Mouse (Mus musculus) spleen, postnatal 10 days (tissue): ENCODE measurements at regions not wholly inside any gene's neighbourhood (a gene's known extent, or its start where the extent isn't known, plus 50 kb on each side); places are given as distances from the start of the nearest gene placed in this dataset.

Experiments
- DNase-seq, 2 experiments: peaks; one replicate each; pipeline ENCODE4 v3.0.0; 2021 to 2022; ENCODE audit warnings: low spot score in 2 of 2

DNA sequence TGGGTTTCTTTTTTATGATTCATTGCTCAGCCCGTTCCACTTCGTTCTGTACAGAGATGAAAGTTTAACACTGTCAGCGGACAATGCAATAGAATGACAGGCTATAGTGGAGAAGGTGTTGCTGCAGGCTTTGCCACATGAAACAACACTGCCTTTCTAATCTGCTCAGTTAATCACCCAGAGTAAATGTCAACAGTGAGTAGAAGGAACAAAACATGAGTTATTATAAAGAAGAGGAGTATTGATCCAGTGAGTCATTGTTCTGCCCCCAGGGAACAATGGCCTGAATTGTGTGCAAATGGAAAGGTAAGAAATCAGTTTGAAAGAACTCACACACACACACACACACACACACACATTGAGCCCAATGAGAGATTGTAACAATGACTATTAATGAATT, 118.2 kb downstream of the Qrsl1 start:
- no peak for DNase-seq

DNA sequence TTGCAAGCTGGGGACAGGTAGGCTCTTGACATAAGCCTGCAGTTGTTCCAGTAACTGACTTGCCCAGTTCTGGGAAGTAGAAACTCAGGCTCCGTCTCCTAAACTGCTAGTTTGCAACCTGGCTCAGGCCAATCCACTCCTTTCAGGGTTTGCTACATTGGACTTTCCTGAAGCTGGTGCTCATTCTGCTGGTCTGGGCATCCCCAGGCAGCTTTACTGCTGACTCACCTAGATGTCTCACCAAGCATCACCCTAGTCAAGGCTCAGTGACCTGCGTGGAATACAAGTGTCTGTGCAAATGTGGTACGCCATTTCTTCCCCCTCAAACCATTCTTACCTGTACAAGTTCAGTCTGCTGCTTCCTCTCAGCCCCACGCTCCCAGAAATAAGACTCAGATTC, 110.8 kb downstream of the Qrsl1 start:
- peak; percentile 33 to 46 for DNase-seq

DNA sequence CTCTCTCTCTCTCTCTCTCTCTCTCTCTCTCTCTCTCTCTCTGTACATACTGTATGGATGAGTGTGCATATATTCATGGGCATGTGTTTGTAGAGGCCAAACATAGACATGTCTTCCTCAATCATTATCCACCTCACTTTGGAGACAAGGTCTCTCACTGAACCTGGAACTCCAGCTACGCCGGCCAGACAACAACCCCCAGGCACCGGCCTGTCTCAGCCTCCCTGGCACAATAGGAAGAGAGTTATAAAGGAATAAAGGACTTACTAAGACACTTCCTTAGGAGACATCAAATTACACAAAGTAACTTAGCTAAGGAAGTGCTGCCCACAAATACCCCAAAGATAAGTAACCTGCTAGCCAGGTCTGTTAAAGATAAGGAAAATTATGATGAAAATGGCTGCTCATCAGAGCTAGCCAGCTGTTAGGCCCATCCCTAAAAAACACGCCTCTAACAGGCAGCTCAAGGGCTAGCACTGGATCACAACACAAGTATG, 110.0 kb downstream of the Qrsl1 start:
- DNase-seq = peak; percentile 59 to 74

DNA sequence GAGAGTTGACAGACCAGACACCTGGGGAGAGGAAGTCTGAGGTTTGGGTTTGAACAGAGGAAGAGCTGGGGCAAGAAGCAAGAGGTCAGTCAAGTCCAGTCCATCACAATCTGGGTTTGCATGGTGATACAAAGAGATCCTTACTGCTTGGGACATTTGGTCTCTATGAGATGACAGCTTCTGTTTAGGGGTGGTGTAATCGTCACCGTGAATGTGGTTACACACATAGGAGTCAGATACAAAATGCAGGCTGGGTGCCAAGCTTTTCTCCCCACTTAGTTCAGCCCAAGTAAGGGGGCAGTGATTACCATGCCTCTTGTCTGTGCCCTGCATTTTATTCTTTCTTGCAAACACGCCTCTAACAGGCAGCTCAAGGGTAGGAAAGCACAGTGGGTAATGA, 108.9 kb downstream of the Qrsl1 start:
- DNase-seq = peak in 1 of 2 experiments; percentile 32

DNA sequence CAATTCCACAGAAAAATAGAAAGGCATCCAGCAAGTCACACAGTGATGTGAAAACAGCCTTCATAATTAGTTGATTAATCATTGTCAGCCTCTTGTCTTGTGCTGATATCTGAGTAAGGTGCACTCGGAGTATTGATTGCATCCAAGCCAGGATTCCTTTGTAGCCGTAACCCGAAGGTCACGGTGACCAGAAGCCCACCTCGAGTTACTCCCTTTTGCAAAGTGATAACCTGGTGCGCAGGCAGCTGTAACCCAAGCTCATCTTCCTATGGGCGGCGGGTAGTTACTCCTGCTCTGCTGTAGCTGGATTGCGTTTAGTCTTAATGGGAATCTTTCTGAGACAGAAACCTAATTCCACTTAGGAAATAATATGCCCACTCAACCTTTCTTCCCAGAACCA, 107.0 kb downstream of the Qrsl1 start:
- no peak for DNase-seq

DNA sequence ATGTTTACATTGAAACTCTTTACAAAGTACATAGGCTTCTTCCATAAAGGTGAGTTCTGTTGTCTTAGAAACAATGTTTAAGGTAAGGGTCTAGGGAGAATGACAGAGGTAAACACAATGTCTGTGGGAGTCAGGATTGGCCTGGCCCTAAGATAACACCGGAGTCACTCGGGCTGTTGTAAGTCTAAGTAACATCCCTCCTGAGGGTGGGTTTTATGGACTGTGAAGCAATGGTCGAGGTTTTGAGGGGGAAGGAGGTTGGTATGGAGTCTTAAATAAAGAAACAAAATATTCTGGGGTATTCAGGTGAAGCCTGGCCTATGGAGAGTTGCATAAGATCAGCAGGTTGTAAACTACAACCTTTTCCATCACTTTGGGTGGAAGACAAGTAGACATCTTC, 101.5 kb downstream of the Qrsl1 start:
- no peak for DNase-seq

DNA sequence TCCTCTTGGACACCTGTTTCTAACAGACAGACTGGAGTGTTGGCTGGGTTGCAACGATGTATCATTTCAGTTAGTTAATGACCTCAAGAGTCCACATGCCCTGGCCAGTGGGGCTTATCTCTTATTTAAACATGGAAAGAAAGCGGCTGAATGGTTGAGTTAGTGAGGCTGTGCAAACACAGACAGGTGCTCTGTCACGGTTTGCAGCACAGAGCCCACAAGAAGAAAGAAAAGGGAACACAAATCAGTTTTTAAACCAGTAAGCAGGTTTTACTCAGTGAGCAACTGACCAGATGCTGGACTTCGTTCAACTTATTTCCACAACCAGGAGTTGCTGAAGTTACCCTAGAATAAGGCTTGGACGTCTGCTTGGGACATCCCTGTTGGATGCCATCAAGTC, 86.3 kb downstream of the Qrsl1 start:
- peak in 1 of 2 experiments; percentile 29 for DNase-seq

DNA sequence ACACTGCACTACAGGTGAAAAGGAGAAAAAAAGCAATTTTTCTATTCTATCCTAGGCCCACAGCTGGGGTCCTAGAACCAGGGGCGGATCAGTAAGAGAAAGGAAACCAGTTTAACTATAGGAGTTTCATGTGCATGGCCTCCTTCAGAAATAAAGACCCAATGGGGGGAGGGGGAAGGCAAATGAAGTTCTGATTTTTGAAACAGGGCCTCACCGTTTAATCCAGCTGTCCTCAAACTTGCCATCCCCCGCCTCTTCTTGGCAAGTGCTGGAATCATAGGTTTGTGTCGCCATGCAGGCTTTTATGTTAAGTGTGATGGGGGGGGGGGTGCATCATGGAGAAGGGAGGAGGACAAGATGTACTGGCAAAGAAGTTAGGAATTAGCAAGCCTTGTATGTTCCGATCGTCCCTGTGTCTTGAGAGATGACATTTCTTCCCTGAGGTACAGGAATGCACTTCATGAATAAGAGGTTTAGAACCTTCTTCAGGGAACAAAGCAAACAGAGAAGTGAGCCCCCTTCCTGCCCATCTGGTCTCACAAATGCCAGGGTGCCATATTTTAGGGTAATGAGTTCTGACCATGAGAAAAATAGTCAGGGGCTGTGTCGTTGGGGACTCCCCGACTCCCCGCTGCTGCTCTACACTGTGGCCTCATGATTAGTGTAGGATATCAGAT, 83.9 kb downstream of the Qrsl1 start:
- no peak for DNase-seq

DNA sequence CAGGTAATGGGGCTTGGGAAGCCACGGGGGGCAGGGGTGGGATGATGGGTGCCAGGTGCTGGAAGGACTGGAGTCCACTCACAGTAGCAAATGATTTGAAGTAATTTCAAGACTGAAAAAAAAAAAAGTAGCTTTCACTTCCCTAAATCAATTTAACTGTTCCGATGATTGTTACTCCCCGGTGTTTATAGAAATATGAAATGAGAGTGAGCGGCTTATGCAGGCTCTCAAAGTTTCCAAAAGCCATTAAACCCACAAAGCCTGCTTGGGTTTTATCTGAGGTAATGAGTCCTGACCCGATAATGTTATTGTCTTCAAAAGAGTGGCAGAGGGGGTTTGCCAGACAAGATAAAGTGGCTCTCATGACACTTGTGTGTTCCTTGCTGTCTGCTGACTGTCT, 82.9 kb downstream of the Qrsl1 start:
- no peak for DNase-seq

DNA sequence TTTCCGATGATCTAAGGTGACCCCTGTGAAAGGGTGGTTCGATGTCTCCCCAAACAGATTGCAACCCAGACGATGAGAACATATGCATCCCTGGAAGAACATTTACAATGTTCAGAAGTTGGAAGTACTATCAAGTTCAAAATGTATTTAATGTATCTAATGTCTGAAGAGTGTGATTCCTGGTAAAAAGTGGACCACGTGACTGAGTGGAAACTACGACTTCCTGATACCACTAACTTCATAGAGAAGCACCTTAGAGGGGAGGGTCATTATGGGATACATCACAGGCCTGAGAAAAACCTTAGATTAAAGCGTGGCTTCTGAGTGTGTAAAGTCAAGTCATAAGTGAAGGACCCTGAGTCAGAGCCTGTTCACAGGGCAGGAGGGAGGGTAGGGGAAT, 82.1 kb downstream of the Qrsl1 start:
- DNase-seq = no peak

DNA sequence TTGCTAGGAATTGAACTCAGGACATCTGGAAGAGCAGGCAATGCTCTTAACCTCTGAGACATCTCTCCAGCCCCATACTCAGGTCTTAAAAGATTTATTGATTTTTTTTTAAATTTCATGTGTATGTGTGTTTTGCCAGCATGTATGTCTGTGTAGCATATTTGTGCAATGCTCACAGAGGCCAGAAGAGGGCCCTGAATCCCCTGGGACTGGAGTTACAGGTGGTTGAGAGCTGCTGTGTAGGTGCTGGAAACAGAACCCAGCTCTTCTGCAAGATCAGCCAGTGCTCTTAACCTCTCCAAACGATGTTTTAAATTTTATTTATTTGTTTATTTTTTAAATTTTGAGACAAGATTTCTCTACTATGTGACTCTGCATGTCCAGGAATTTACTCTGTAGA, 78.9 kb downstream of the Qrsl1 start:
- DNase-seq = peak in 1 of 2 experiments; percentile 27

DNA sequence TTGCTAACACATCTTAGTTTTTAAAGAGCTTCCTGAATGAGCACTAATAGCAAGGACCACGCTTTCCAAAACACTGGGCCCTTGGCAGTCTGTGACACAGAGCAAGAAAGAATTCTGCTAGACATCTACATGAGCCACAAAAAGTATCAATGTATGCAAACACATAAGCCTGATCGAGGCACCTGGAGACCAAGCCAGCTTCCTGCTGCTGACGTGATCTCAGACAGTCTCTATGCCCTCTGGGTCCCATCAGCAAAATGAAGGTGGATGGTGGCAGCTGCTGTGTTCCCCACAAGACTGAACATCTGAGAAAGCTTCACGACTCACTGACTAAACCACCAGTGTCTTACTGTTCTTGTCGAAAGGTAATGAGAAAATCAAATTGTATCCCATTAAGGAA, 77.5 kb downstream of the Qrsl1 start:
- peak in 1 of 2 experiments; percentile 30 for DNase-seq
